Mouse (Mus musculus) bone marrow macrophage, adult 2 months (primary cell): ENCODE data around the gene Gm42674.

Source experiments
- CTCF ChIP-seq: IDR thresholded peaks from 2 replicates; pipeline ENCODE4 v1.5.1; 2012; ENCODE audit warnings: low read depth, mild to moderate bottlenecking, low read length, moderate library complexity
- POLR2A ChIP-seq: IDR thresholded peaks from 2 replicates; pipeline ENCODE4 v1.6.1; 2012; ENCODE audit warnings: mild to moderate bottlenecking, low read depth, low read length, borderline replicate concordance

DNA sequence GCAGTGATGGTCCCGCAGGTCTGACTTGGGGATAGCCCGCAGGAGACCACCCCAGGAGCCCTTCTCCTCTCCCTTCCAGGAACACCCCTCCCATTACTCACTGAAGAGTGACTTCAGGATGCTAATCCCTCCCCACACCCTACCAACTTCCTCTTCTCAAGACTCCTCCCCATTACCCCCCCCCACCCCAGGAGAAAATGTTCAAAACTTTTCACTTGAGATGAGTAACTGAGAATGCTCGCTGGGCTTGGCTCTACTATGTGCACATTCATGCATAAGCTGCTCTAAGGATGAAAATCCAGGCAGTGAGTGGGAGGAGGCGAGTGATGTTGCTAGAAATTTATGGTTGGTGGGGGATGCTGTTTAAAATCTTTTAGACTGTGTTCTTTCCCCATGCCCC, 10.4 kb downstream of the Gm42674 start:
- TF ChIP-seq CTCF = no peak
- no peak for TF ChIP-seq POLR2A
